Mouse (Mus musculus): ENCODE data around the gene Cd300lg. TPM values are rescaled to one million over a fixed set of nuclear protein-coding genes. Genes with fewer than 3 reads are reported as not detected.
A peak's percentile ranks its signal among the peaks of the same experiment; 100 is the strongest.

Cd300lg gene
- polyA plus RNA-seq, 1 experiment from 2014 or later: 5.4 TPM

- no peaks in the 10 kb centered on the region for H3K9me3 ChIP-seq (ENCODE audit: control insufficient read depth)
- H3K27me3 ChIP-seq (replicated peaks; ENCODE audit: control insufficient read depth, insufficient read depth, low read length): 0 out of 2 replicates have a peak, but pooled peaks cover 9% of the 10 kb centered on the region
- peak; percentile 47 for TF ChIP-seq CTCF (IDR thresholded peaks at IDR 0.05; ENCODE audit: low read depth)
- no peaks in the 10 kb centered on the region for H3K36me3 ChIP-seq (ENCODE audit: control insufficient read depth, insufficient read depth)
- WGBS: 9% methylated on average over 12 of the region's 12 CpGs
- peak overlapping the region; percentile 94 for H3K4me2 ChIP-seq (replicated peaks; ENCODE audit: low read depth)
- no peaks in the 10 kb centered on the region; the same call in 1 of the 2 replicates for H3K4me1 ChIP-seq (replicated peaks; ENCODE audit: control insufficient read depth, insufficient read depth, low read length)
- 0 out of 2 replicates have a peak overlapping the region, but pooled peaks have one; percentile 41 for H3K27ac ChIP-seq (ENCODE audit: low read depth, low read length)
- peak overlapping the region; percentile 58 for H3K9ac ChIP-seq (ENCODE audit: low read depth, low read length)
- peak overlapping the region; percentile 60 for H3K4me3 ChIP-seq (ENCODE audit: low read depth, low read length)
- peak; percentile 23; the same call in 1 of the 2 replicates for ATAC-seq
These were observed 13.8 kb upstream of the Cd300lg start for GRCm38 (mm10) chr11:102027361-102028017.

GRCm38 (mm10) chr11:102028087-102028816 lies 13.1 kb upstream of the Cd300lg start, which contains the start of gene Mpp3:
Mpp3 (minus strand) TSS chr11:102028461.
- H3K9ac ChIP-seq (ENCODE audit: low read depth, low read length): peak within 1 kb of the TSS; percentile 58; the same call in 1 of the 2 replicates
- 0 out of 2 replicates have a peak, but pooled peaks cover 9% of the 10 kb centered on the region for H3K27me3 ChIP-seq (replicated peaks; ENCODE audit: control insufficient read depth, insufficient read depth, low read length)
- H3K4me1 ChIP-seq (replicated peaks; ENCODE audit: control insufficient read depth, insufficient read depth, low read length): no peaks in the 10 kb centered on the region; the same call in 1 of the 2 replicates
- H3K9me3 ChIP-seq (ENCODE audit: control insufficient read depth): no peaks in the 10 kb centered on the region
- H3K36me3 ChIP-seq (ENCODE audit: control insufficient read depth, insufficient read depth): no peaks in the 10 kb centered on the region
- ATAC-seq: no peak
- 83% methylated on average over 6 of the region's 6 CpGs for WGBS
- TF ChIP-seq CTCF (IDR thresholded peaks at IDR 0.05; ENCODE audit: low read depth): no peak
- H3K27ac ChIP-seq (ENCODE audit: low read depth, low read length): no peak within 1 kb of the TSS
- peak within 1 kb of the TSS; percentile 94 for H3K4me2 ChIP-seq (replicated peaks; ENCODE audit: low read depth)
- H3K4me3 ChIP-seq (ENCODE audit: low read depth, low read length): peak within 1 kb of the TSS; percentile 60

GRCm38 (mm10) chr11:102029304-102029703 lies 12.0 kb upstream of the Cd300lg start:
- Histone ChIP-seq H3K27ac (ENCODE audit: low read depth, low read length) (no peak overlapping the region), H3K9me3 (ENCODE audit: control insufficient read depth) (no peaks in the 10 kb centered on the region), H3K36me3 (ENCODE audit: control insufficient read depth, insufficient read depth) (no peaks in the 10 kb centered on the region), H3K4me3 (ENCODE audit: low read depth, low read length) (no peak overlapping the region), H3K9ac (ENCODE audit: low read depth, low read length) (no peak overlapping the region), H3K4me2 (replicated peaks; ENCODE audit: low read depth) (no peak overlapping the region), H3K27me3 (replicated peaks; ENCODE audit: control insufficient read depth, insufficient read depth, low read length) (0 out of 2 replicates have a peak, but pooled peaks cover 9% of the 10 kb centered on the region), H3K4me1 (replicated peaks; ENCODE audit: control insufficient read depth, insufficient read depth, low read length) (no peaks in the 10 kb centered on the region; the same call in 1 of the 2 replicates)
- WGBS: 76% methylated on average over 4 of the region's 4 CpGs
- TF ChIP-seq CTCF (IDR thresholded peaks at IDR 0.05; ENCODE audit: low read depth): no peak
- no peak for ATAC-seq

DNA sequence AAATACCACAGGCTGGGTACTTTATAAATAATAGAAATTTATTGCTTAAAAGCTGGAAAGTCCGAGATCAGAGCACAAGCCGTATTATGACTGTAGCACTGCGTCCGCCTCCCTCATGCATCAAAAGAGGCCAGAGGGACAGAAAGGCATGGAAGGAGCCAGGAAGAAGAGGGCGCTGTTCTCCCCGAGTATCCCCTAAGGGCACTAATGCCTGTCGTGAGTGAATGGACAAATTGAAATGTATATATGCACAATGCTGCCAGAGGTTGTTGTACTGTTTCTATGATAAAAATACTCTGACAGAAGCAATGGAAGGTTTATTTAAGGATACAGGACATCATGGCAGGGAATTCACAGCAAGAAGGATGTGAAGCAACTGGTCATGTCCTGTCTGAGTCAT lies 11.3 kb upstream of the Cd300lg start:
- Histone ChIP-seq H3K36me3 (ENCODE audit: control insufficient read depth, insufficient read depth) (no peaks in the 10 kb centered on the region), H3K4me2 (replicated peaks; ENCODE audit: low read depth) (no peak overlapping the region), H3K4me3 (ENCODE audit: low read depth, low read length) (no peak overlapping the region), H3K9me3 (ENCODE audit: control insufficient read depth) (no peaks in the 10 kb centered on the region), H3K27ac (ENCODE audit: low read depth, low read length) (no peak overlapping the region), H3K4me1 (replicated peaks; ENCODE audit: control insufficient read depth, insufficient read depth, low read length) (no peaks in the 10 kb centered on the region; the same call in 1 of the 2 replicates), H3K27me3 (replicated peaks; ENCODE audit: control insufficient read depth, insufficient read depth, low read length) (0 out of 2 replicates have a peak, but pooled peaks cover 9% of the 10 kb centered on the region), H3K9ac (ENCODE audit: low read depth, low read length) (no peak overlapping the region)
- no peak for ATAC-seq
- WGBS: 43% methylated on average over 7 of the region's 7 CpGs
- TF ChIP-seq CTCF (IDR thresholded peaks at IDR 0.05; ENCODE audit: low read depth): peak; percentile 46

GRCm38 (mm10) chr11:102031149-102031548 lies 10.2 kb upstream of the Cd300lg start:
- 0 out of 2 replicates have a peak, but pooled peaks cover 2% of the 10 kb centered on the region for H3K27me3 ChIP-seq (replicated peaks; ENCODE audit: control insufficient read depth, insufficient read depth, low read length)
- H3K9me3 ChIP-seq (ENCODE audit: control insufficient read depth): no peaks in the 10 kb centered on the region
- no peak overlapping the region for H3K4me3 ChIP-seq (ENCODE audit: low read depth, low read length)
- WGBS: 80% methylated on average over 7 of the region's 7 CpGs
- H3K36me3 ChIP-seq (ENCODE audit: control insufficient read depth, insufficient read depth): no peaks in the 10 kb centered on the region
- H3K9ac ChIP-seq (ENCODE audit: low read depth, low read length): no peak overlapping the region
- H3K27ac ChIP-seq (ENCODE audit: low read depth, low read length): no peak overlapping the region
- H3K4me1 ChIP-seq (replicated peaks; ENCODE audit: control insufficient read depth, insufficient read depth, low read length): no peaks in the 10 kb centered on the region; the same call in 1 of the 2 replicates
- no peak for TF ChIP-seq CTCF (IDR thresholded peaks at IDR 0.05; ENCODE audit: low read depth)
- ATAC-seq: no peak
- no peak overlapping the region for H3K4me2 ChIP-seq (replicated peaks; ENCODE audit: low read depth)

GRCm38 (mm10) chr11:102033055-102033591 lies 8.2 kb upstream of the Cd300lg start:
- Histone ChIP-seq H3K9me3 (ENCODE audit: control insufficient read depth) (no peaks in the 10 kb centered on the region), H3K4me3 (ENCODE audit: low read depth, low read length) (no peak overlapping the region), H3K4me2 (replicated peaks; ENCODE audit: low read depth) (no peak overlapping the region), H3K27me3 (replicated peaks; ENCODE audit: control insufficient read depth, insufficient read depth, low read length) (no peaks in the 10 kb centered on the region), H3K27ac (ENCODE audit: low read depth, low read length) (peak overlapping the region; percentile 54; the same call in 1 of the 2 replicates), H3K4me1 (replicated peaks; ENCODE audit: control insufficient read depth, insufficient read depth, low read length) (no peaks in the 10 kb centered on the region), H3K36me3 (ENCODE audit: control insufficient read depth, insufficient read depth) (no peaks in the 10 kb centered on the region), H3K9ac (ENCODE audit: low read depth, low read length) (no peak overlapping the region)
- no peak for TF ChIP-seq CTCF (IDR thresholded peaks at IDR 0.05; ENCODE audit: low read depth)
- WGBS: 70% methylated on average over 12 of the region's 12 CpGs
- peak; percentile 81 for ATAC-seq
